Mouse (Mus musculus): ENCODE results near the gene Plxna4.
"Not testable (repeated sequence)": the region's sequence is repeated elsewhere in the genome, so short reads cannot be mapped to it uniquely, and the experiment has no call there.

Plxna4 gene

GRCm38 (mm10) chr6:32540155-32540554, 47.8 kb downstream of the Plxna4 start:
- no peak for DNase-seq (ENCODE audit: low read depth, low spot score)

DNA sequence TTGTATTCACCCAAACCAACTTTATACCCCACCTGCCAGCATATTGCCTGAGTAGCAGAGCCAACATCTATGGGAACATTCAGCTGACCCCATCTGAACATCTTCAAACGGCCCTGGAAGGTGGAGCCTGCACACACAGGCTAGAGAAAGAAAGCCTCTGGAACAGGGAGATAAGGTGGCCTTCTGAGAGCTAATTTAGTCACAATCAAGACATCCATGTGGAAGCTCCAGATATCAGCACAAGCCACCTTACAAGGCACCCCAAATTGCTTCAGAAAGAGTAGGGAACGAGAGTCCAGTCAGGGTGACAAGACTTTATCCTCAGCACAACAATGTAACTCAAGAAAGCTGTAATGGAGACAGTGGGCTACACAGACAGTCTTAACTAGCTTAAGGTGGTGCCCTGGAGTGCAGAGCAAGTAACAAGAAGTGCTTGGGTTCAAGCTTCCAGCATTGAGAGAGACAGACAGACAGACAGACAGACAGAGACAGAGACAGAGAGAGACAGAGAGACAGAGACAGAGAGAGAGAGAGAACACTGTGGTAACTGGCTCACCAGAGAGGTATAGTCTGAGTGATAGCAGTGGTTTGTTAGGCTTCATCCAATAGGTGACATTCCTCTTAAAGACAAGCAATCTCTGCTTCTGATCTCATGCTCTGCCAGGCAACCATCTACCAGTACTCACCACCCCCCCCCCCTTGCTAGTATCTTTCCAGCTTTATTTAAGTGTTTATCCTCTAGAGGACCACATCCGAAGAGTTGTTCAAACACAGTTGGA, 53.8 kb downstream of the Plxna4 start:
- DNase-seq (ENCODE audit: low read depth, low spot score): no peak

DNA sequence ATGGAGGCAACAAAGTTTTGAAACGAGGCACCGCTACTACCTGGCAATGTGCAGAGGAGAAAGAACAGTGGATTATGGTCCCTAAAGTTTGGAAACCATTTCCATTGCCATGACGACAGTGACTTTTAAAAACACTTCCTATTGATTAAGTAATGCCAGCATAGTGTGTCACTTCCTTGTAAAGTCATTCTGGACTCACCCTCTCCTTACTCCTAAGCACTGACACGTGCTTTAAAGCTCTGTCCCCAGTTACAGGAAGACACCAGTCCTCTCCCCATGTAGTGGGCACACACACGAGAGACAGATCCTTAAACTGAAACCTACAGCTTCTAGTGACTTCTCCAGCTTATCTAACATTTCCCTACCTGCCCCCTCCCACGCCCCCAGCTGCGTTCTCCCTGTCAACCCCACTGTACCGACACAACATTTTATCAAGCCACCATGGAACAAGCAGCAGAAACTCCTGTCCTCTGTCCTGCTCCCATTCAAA, 59.9 kb downstream of the Plxna4 start:
- no peak for DNase-seq (ENCODE audit: low read depth, low spot score)

DNA sequence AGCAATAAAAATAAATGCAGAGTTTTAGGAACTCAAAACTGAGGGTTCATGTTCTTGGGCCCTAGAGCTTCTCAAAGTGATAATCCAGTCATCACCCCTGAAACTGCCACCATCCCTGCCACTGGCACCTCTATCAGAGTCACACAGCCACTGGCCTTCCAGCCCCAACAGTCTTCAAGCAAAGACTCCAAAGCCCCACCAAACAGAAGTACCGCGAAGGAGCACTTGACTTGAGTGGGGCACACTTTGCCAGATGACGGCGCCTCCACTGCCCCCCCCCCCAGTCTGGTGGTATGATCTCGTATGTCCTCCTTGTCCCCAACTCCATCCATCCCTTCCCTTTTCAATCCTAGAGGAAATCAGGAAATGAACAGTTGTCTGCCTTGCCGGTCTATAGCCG, 60.5 kb downstream of the Plxna4 start:
- DNase-seq (ENCODE audit: low read depth, low spot score): no peak

DNA sequence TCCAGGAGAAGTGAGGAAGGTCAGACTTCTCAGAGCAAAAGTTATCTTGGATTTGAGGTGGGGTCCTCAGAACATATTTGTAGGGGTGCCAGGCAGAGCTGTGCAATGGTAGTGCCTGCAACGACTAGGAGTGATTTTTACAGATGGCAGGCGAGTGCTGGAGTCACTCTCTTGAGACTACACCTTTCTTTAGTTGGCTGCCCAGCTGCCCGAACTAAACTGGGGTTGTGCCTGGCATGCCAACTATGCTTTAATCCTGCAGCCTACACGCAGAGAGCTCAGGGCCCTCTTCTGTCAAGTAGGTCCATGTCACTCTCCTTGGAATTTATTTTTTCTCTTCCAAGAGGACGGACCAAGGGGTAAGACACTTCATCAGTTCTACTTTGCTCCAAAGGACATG, 61.2 kb downstream of the Plxna4 start:
- no peak for DNase-seq (ENCODE audit: low read depth, low spot score)

GRCm38 (mm10) chr6:32520097-32520496, 67.9 kb downstream of the Plxna4 start:
- DNase-seq (ENCODE audit: low read depth, low spot score): no peak

GRCm38 (mm10) chr6:32518617-32519016, 69.4 kb downstream of the Plxna4 start:
- DNase-seq (ENCODE audit: low read depth, low spot score): no peak

DNA sequence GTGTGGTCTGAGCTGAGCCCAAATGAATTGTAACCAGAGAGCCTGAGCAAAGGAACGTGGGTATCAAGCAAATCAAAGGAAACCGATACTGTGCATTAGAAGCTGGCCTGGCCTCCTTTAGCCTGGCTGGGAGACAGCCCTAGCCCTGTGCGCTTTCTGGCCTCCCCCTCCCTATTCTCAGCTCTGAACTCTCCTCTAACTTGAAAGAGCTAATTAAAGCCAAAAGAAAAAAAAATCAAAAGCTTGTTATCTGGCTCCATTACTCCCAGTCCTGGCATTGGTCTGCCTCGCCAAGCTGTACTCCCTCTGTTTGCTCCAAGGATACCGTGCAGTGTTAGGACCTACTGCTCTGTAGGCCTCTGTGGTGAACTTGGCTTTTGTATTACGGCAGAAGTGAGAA, 73.9 kb downstream of the Plxna4 start:
- DNase-seq (ENCODE audit: low read depth, low spot score): no peak

GRCm38 (mm10) chr6:32512010-32512409, 76.0 kb downstream of the Plxna4 start:
- no peak for DNase-seq (ENCODE audit: low read depth, low spot score)

DNA sequence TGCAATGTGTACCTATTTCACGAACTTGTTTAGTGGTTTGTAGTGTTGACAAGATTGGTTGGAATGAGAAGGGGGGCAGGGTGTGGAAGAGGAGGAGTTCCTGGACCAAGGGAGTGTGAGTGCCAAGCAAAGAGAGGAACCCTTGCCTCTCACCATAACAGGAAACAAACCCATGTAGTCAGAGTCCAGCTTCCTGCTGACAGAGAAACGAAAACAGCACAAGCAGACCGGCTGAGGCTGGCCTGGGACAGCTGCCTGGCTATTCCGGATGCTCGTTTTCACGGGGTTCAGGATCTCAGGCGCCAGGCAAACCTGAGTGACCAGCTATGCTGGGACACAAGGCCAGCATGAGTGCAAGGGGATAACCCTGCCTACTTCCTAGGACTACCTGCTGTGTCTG, 77.1 kb downstream of the Plxna4 start:
- no peak for DNase-seq (ENCODE audit: low read depth, low spot score)

DNA sequence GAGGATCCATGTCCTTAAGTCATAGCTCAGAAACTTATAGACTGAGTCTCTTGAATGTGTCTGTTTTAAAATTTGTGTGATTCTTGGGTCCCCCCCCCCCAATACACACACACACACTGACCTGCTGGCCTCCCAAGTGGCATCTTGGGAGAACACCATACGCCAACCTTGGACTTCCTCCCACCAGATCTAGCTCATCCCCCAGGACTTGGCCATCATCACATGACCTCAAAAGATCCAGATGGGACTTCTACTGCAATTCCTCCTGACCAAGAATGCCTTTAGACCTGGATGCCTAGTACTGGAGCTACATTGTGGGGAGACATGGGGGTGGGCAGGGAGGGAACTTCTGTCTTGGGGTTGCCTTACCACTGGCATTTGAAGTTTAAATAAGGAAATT, 77.5 kb downstream of the Plxna4 start:
- no peak for DNase-seq (ENCODE audit: low read depth, low spot score)

- DNase-seq (ENCODE audit: low read depth, low spot score): no peak
Measured at GRCm38 (mm10) chr6:32509046-32509445, 78.9 kb downstream of the Plxna4 start.

DNA sequence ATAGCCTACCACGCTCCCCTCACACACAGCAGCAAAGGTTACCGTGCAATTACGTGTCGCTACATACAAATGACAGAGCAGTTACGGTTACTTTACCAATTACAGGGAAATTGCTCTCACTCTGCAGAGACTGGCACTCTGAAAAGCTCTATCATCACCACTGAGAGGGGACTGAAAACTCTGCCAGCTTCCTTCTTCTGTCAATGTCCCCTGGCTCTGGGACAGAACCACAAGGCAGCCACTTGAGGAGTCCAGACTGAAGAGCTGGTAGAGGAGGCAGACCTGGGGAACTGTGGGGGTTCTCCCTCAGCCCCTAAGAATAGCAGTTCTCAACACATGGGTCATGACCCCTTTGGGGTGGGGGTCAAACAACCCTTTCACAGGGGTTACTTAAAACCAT, 83.0 kb downstream of the Plxna4 start:
- DNase-seq (ENCODE audit: low read depth, low spot score): no peak

- not testable (repeated sequence) for DNase-seq (ENCODE audit: low read depth, low spot score)
Measured at GRCm38 (mm10) chr6:32501186-32501585, 86.8 kb downstream of the Plxna4 start.

- no peak for DNase-seq (ENCODE audit: low read depth, low spot score)
Measured at GRCm38 (mm10) chr6:32498106-32498505, 89.9 kb downstream of the Plxna4 start.

DNA sequence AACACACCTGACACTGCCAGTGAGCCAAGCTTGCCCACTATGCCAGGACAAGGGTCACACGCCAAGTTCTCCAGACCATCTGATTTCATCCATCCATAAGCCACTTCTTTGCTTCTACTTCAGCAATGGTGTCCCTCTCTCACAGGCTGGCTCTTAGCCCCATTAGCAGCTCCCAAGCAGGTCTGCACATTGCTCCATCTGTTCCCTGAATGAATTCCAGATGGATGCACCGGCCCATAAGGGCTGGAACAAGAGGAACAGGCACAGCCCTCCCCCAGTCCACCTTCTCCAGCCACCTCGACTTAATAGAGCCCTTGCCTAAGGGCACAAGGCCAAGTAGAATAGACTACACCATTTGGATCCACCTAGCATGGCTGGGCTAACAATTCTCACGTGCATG, 91.9 kb downstream of the Plxna4 start:
- DNase-seq (ENCODE audit: low read depth, low spot score): peak; percentile 16

DNA sequence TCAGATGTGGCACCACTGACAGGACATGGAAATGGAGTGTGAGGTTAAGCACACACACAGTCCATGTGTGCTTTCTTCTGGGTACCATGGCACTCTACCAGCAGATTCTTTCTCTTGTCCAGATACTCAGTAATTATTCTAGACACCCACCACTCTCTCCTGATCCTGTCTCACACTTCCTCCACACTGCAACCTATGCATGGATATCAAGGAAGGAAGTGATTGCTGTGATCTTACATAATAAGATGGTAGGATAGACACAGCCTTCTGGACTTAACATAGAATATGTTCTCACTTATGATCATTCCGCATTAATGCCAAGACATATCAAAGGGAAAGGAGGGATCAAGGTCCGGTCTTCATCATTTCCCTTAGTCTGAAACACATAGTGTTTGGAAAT, 92.5 kb downstream of the Plxna4 start:
- DNase-seq (ENCODE audit: low read depth, low spot score): no peak

DNA sequence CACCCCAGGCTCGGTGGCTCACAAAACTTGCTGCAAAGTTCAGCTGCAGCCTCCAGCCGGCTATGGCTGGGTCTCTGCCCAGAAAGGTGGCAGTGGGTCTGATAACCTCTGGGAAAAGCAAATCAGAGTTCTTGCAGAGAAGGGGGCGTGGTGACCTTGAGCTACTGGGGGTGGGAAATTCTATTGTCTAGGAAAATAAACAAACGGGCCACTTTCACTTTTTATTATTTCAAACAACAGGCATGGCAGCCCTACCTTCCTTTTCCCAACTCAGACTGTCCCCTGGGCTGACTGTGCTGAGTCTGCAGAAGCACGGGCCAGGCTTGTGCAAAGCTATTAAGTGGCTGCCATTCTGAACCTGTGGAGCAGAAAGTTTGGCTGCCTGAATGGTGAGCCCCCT, 94.4 kb downstream of the Plxna4 start:
- no peak for DNase-seq (ENCODE audit: low read depth, low spot score)

DNA sequence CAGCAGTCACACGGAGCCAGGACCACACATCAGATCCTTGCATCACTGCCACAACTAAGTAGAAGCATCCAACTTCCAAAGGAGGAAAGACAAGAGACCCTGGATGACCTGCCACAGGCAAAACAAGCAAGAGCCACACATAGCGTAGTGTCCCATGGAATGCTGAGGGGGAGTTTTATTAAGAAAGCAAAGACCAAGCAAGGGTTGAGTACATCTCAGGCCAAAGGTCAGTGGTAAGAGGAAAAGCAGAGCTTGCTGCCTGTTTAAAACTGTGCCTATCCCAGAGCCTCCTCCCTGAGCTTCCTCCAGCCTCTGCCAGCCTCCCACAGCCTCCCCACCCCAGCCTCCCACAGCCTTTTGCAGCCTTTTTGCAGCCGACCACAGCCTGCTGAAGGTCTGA, 100.9 kb downstream of the Plxna4 start:
- no peak for DNase-seq (ENCODE audit: low read depth, low spot score)

DNA sequence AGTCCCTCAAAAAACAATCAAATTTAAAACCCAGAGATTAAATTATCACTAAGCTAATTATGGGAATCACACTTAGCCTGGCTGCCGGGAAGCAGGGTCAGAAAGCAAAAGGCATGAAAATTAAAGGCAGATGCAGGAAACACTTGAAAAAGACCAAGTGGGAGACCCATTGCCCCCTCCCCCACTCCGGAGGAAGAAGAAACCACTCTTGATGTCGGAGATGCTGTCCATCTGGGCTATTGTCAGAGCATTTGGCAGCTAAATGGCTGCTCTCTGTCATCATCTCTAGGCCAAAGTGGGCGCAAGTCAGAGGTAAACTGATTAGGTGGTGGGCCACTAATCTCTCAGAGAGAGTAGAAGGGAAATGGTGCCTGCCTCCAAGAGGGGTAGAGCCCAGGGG, 105.5 kb downstream of the Plxna4 start:
- no peak for DNase-seq (ENCODE audit: low read depth, low spot score)

GRCm38 (mm10) chr6:32480741-32481140, 107.3 kb downstream of the Plxna4 start:
- no peak for DNase-seq (ENCODE audit: low read depth, low spot score)

DNA sequence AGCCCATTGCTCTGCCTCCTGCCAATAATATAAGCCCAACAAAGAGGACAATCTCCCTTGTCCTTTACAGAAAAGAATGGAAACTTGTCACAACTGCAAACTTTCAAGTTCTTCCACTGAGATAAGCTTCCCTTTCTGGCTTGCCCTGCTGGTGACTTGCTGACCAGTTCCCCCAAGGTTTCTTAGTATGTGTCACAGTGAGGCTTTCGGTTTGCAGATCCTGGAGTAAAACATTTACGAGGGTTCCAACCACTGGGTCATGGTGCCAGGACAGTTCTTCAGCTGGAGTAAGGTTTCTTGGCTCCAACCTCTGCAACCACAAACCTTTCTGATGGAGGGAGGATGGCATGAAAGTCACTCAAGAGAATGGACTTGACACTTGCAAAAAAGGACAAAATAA, 108.2 kb downstream of the Plxna4 start:
- DNase-seq (ENCODE audit: low read depth, low spot score): no peak

GRCm38 (mm10) chr6:32479193-32479758, 108.7 kb downstream of the Plxna4 start:
- no peak for DNase-seq (ENCODE audit: low read depth, low spot score)

All from embryo, embryonic 11.5 days (tissue).